Mouse (Mus musculus): ENCODE measurements around the gene Col27a1.

DNA sequence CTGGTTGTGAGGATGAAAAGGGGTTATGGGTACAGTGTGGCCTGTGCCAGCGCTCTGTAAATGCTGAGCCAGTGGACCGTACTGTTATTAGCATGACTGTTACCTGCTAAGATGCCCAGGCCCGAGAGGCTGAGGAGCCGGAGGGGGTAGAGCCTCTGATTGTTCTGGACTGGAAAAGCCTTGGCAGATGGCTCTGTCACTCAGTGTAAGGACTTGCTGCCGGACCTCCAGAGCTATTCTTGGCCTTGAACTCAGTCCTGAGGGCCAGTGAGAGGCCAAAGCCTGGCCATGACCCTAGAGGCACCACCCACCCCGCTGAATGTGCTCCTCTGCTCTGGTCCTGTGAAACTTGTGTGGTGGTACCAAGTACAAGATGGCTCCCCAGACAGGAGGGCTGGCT lies 52.5 kb downstream of the Col27a1 start:
- no peak for TF ChIP-seq POLR2A (IDR thresholded peaks at IDR 0.05; ENCODE audit: borderline replicate concordance, extremely low read depth, low read depth, low read length)
- no peak for TF ChIP-seq CTCF (IDR thresholded peaks at IDR 0.05; ENCODE audit: insufficient read depth, low read length)
